Mouse (Mus musculus) kidney, embryonic 16.5 days (tissue): ENCODE data around the gene 3830406C13Rik. TPM values are rescaled to one million over a fixed set of nuclear protein-coding genes. Genes with fewer than 3 reads are reported as not detected.

Experiments
- ATAC-seq: fragments of 200-750 bp; cut with Nextera tagmentation; 2 replicates; pipeline ENCODE4 v1.8.0; 2017; ENCODE audit warnings: moderate TSS enrichment; ENCODE audit not compliant: low FRiP score, low TSS enrichment
- H3K27ac ChIP-seq: fragments of 300-500 bp; sonication (generic); 2 replicates; pipeline ENCODE4 v1.5.1; 2014; ENCODE audit warnings: low read length
- H3K27me3 ChIP-seq: fragments of 300-500 bp; sonication (generic); 2 replicates; pipeline ENCODE4 v1.6.1; 2014; ENCODE audit warnings: low read length, control low read depth, mixed read lengths; ENCODE audit not compliant: insufficient read depth
- H3K36me3 ChIP-seq: fragments of 300-500 bp; sonication (generic); 2 replicates; pipeline ENCODE4 v1.6.1; 2014; ENCODE audit warnings: low read length, control low read depth, mixed read lengths; ENCODE audit not compliant: insufficient read depth
- H3K4me1 ChIP-seq: fragments of 300-500 bp; sonication (generic); 2 replicates; pipeline ENCODE4 v1.6.1; 2014; ENCODE audit warnings: low read length, control low read depth, mixed read lengths; ENCODE audit not compliant: insufficient read depth
- H3K4me2 ChIP-seq: fragments of 300-500 bp; sonication (generic); replicated peaks from 2 replicates; pipeline ENCODE4 v1.6.1; 2014; ENCODE audit warnings: low read depth, low read length
- H3K4me3 ChIP-seq: fragments of 300-500 bp; sonication (generic); 2 replicates; pipeline ENCODE4 v1.5.1; 2014; ENCODE audit warnings: mild to moderate bottlenecking, low read length
- H3K9ac ChIP-seq: fragments of 300-500 bp; sonication (generic); replicated peaks from 2 replicates; pipeline ENCODE4 v1.6.1; 2014; ENCODE audit warnings: low read length
- H3K9me3 ChIP-seq: fragments of 300-500 bp; sonication (generic); 2 replicates; pipeline ENCODE4 v1.6.1; 2016; ENCODE audit warnings: low read length, control low read depth
- WGBS: fragments of 180-500 bp; shearing (Covaris S2); extraction: QIAGEN DNeasy Blood & Tissue Kit; methylation state at CpG from one replicate; pipeline ENCODE4 v1.1.7; 2014; 5-methylcytosine and 5-hydroxymethylcytosine counted together
- polyA plus RNA-seq: library from polyadenylated mRNA; unstranded; fragments of >200 nt; fragmentation: Nextera tagmentation; extraction: Ambion mirVana; gene quantifications from 2 replicates; pipeline ENCODE4 v1.2.1, GENCODE M21; 2015

3830406C13Rik gene
- polyA plus RNA-seq, 1 experiment from 2014 or later = 46.1 TPM

GRCm38 (mm10) chr14:12341789-12342457 lies 58.0 kb downstream of the 3830406C13Rik start:
- H3K36me3 ChIP-seq = no peaks in the 10 kb centered on the region
- 2% methylated on average over 24 of the region's 24 CpGs for WGBS
- H3K9ac ChIP-seq = no peak overlapping the region
- ATAC-seq = no peak
- H3K27ac ChIP-seq = no peak overlapping the region
- H3K4me2 ChIP-seq = no peak overlapping the region
- H3K27me3 ChIP-seq = peaks cover 97% of the 10 kb centered on the region
- no peak overlapping the region for H3K4me3 ChIP-seq
- no peaks in the 10 kb centered on the region for H3K9me3 ChIP-seq
- H3K4me1 ChIP-seq = peaks cover 23% of the 10 kb centered on the region

- Histone ChIP-seq H3K4me1 (peaks cover 23% of the 10 kb centered on the region), H3K4me2 (no peak overlapping the region), H3K36me3 (no peaks in the 10 kb centered on the region), H3K27me3 (peaks cover 97% of the 10 kb centered on the region), H3K4me3 (no peak overlapping the region), H3K9ac (no peak overlapping the region), H3K9me3 (no peaks in the 10 kb centered on the region), H3K27ac (no peak overlapping the region)
- 2% methylated on average over 23 of the region's 23 CpGs for WGBS
- ATAC-seq = no peak
Measured at GRCm38 (mm10) chr14:12342458-12343131, 58.6 kb downstream of the 3830406C13Rik start.

- Histone ChIP-seq H3K4me2 (no peak overlapping the region), H3K4me3 (no peak overlapping the region), H3K27ac (no peak overlapping the region), H3K9me3 (no peaks in the 10 kb centered on the region), H3K9ac (no peak overlapping the region), H3K4me1 (peaks cover 23% of the 10 kb centered on the region), H3K36me3 (no peaks in the 10 kb centered on the region), H3K27me3 (peaks cover 97% of the 10 kb centered on the region)
- WGBS = 2% methylated on average over 20 of the region's 20 CpGs
- no peak for ATAC-seq
Measured at GRCm38 (mm10) chr14:12343451-12343941, 59.5 kb downstream of the 3830406C13Rik start.

- peak overlapping the region; percentile 40; the same call in 1 of the 2 replicates for H3K4me2 ChIP-seq
- ATAC-seq = no peak
Measured at GRCm38 (mm10) chr14:12344061-12344745, 60.2 kb downstream of the 3830406C13Rik start.

GRCm38 (mm10) chr14:12344746-12345240 lies 60.8 kb downstream of the 3830406C13Rik start:
- H3K4me2 ChIP-seq = peak overlapping the region; percentile 40
- peaks cover 23% of the 10 kb centered on the region for H3K4me1 ChIP-seq
- no peak overlapping the region for H3K9ac ChIP-seq
- H3K36me3 ChIP-seq = no peaks in the 10 kb centered on the region
- no peaks in the 10 kb centered on the region for H3K9me3 ChIP-seq
- peak overlapping the region; percentile 26 for H3K4me3 ChIP-seq
- under 1% methylated on average over 39 of the region's 39 CpGs for WGBS
- ATAC-seq = peak; percentile 46; the same call in 1 of the 2 replicates
- no peak overlapping the region for H3K27ac ChIP-seq
- H3K27me3 ChIP-seq = peaks cover 98% of the 10 kb centered on the region

More at GRCm38 (mm10) chr14:12344061-12344745, 60.2 kb downstream of the 3830406C13Rik start:
- Histone ChIP-seq H3K9me3 (no peaks in the 10 kb centered on the region), H3K9ac (no peak overlapping the region), H3K27ac (no peak overlapping the region), H3K4me1 (peaks cover 23% of the 10 kb centered on the region), H3K36me3 (no peaks in the 10 kb centered on the region), H3K4me3 (peak overlapping the region; percentile 26), H3K27me3 (peaks cover 98% of the 10 kb centered on the region)
- WGBS = 3% methylated on average over 24 of the region's 24 CpGs

- H3K4me3 ChIP-seq = peak overlapping the region; percentile 26
- H3K9ac ChIP-seq = no peak overlapping the region
- peak overlapping the region; percentile 40 for H3K4me2 ChIP-seq
- H3K9me3 ChIP-seq = no peaks in the 10 kb centered on the region
- under 1% methylated on average over 40 of the region's 40 CpGs for WGBS
- H3K27ac ChIP-seq = no peak overlapping the region
- ATAC-seq = no peak
- H3K4me1 ChIP-seq = peaks cover 23% of the 10 kb centered on the region
- peaks cover 98% of the 10 kb centered on the region for H3K27me3 ChIP-seq
- H3K36me3 ChIP-seq = no peaks in the 10 kb centered on the region
Measured at GRCm38 (mm10) chr14:12345241-12345921, 61.4 kb downstream of the 3830406C13Rik start.

GRCm38 (mm10) chr14:12346011-12346864 lies 62.3 kb downstream of the 3830406C13Rik start:
- peak overlapping the region; percentile 18 for H3K4me3 ChIP-seq
- no peak overlapping the region for H3K9ac ChIP-seq
- peaks cover 99% of the 10 kb centered on the region for H3K27me3 ChIP-seq
- H3K27ac ChIP-seq = no peak overlapping the region
- H3K9me3 ChIP-seq = no peaks in the 10 kb centered on the region
- peak overlapping the region; percentile 32 for H3K4me2 ChIP-seq
- ATAC-seq = no peak
- no peaks in the 10 kb centered on the region for H3K36me3 ChIP-seq
- H3K4me1 ChIP-seq = peaks cover 20% of the 10 kb centered on the region
- WGBS = under 1% methylated on average over 50 of the region's 50 CpGs

- no peaks in the 10 kb centered on the region for H3K9me3 ChIP-seq
- no peak for ATAC-seq
- H3K27me3 ChIP-seq = peaks cover 98% of the 10 kb centered on the region
- no peak overlapping the region for H3K27ac ChIP-seq
- H3K4me3 ChIP-seq = peak overlapping the region; percentile 18
- H3K36me3 ChIP-seq = no peaks in the 10 kb centered on the region
- H3K4me2 ChIP-seq = peak overlapping the region; percentile 32
- H3K9ac ChIP-seq = no peak overlapping the region
- WGBS = under 1% methylated on average over 26 of the region's 26 CpGs
- peaks cover 18% of the 10 kb centered on the region for H3K4me1 ChIP-seq
Measured at GRCm38 (mm10) chr14:12346865-12347600, 63.1 kb downstream of the 3830406C13Rik start.
